Mouse (Mus musculus) hindlimb bud, embryonic 11.5 days (tissue): ENCODE measurements around the gene E430018J23Rik.
"Not testable (repeated sequence)": the region's sequence is repeated elsewhere in the genome, so short reads cannot be mapped to it uniquely, and the experiment has no call there.

ENCODE experiments used
- DNase-seq: peaks from one replicate; pipeline ENCODE4 v3.0.0-alpha.2; 2012; ENCODE audit warnings: low read depth, low spot score; ENCODE audit errors: extremely low spot score

The E430018J23Rik gene

GRCm38 (mm10) chr7:127378310-127378921 is 15.0 kb downstream of the E430018J23Rik start:
- no peak for DNase-seq

GRCm38 (mm10) chr7:127375271-127376245 is 17.9 kb downstream of the E430018J23Rik start, which contains the start of gene Zfp747:
TSS of gene Zfp747 (minus strand) at chr7:127376050.
- DNase-seq: peak; percentile 85

GRCm38 (mm10) chr7:127371870-127372269 is 21.6 kb downstream of the E430018J23Rik start:
- not testable (repeated sequence) for DNase-seq

- no peak for DNase-seq
Measured at GRCm38 (mm10) chr7:127371213-127371612, 22.2 kb downstream of the E430018J23Rik start.

GRCm38 (mm10) chr7:127366249-127366648 is 27.2 kb downstream of the E430018J23Rik start:
- no peak for DNase-seq

- no peak for DNase-seq
Measured at GRCm38 (mm10) chr7:127364166-127364565, 29.3 kb downstream of the E430018J23Rik start.

- no peak for DNase-seq
Measured at GRCm38 (mm10) chr7:127363475-127363921, 29.9 kb downstream of the E430018J23Rik start.

- DNase-seq: not testable (repeated sequence)
Measured at GRCm38 (mm10) chr7:127362418-127362817, 31.0 kb downstream of the E430018J23Rik start.

- DNase-seq: no peak
Measured at GRCm38 (mm10) chr7:127361449-127361848, 32.0 kb downstream of the E430018J23Rik start.

- DNase-seq: no peak
Measured at GRCm38 (mm10) chr7:127360265-127360664, 33.2 kb downstream of the E430018J23Rik start.

- DNase-seq: no peak
Measured at GRCm38 (mm10) chr7:127358472-127358871, 35.0 kb downstream of the E430018J23Rik start.

GRCm38 (mm10) chr7:127357871-127358270 is 35.6 kb downstream of the E430018J23Rik start:
- no peak for DNase-seq

- DNase-seq: no peak
Measured at GRCm38 (mm10) chr7:127355796-127356195, 37.6 kb downstream of the E430018J23Rik start.

GRCm38 (mm10) chr7:127351230-127352004 is 42.0 kb downstream of the E430018J23Rik start:
- no peak for DNase-seq

- DNase-seq: no peak
Measured at GRCm38 (mm10) chr7:127346676-127347075, 46.8 kb downstream of the E430018J23Rik start.

GRCm38 (mm10) chr7:127345512-127346325 is 47.7 kb downstream of the E430018J23Rik start, which contains the start of gene Zfp768:
TSS of gene Zfp768 (minus strand) at chr7:127345589.
- DNase-seq: peak; percentile 79

- DNase-seq: no peak
Measured at GRCm38 (mm10) chr7:127345092-127345491, 48.3 kb downstream of the E430018J23Rik start.

- DNase-seq: no peak
Measured at GRCm38 (mm10) chr7:127344371-127344770, 49.1 kb downstream of the E430018J23Rik start.

GRCm38 (mm10) chr7:127343351-127344019 is 49.9 kb downstream of the E430018J23Rik start:
- no peak for DNase-seq
